Mouse (Mus musculus): ENCODE measurements around the gene Gm44973.

DNA sequence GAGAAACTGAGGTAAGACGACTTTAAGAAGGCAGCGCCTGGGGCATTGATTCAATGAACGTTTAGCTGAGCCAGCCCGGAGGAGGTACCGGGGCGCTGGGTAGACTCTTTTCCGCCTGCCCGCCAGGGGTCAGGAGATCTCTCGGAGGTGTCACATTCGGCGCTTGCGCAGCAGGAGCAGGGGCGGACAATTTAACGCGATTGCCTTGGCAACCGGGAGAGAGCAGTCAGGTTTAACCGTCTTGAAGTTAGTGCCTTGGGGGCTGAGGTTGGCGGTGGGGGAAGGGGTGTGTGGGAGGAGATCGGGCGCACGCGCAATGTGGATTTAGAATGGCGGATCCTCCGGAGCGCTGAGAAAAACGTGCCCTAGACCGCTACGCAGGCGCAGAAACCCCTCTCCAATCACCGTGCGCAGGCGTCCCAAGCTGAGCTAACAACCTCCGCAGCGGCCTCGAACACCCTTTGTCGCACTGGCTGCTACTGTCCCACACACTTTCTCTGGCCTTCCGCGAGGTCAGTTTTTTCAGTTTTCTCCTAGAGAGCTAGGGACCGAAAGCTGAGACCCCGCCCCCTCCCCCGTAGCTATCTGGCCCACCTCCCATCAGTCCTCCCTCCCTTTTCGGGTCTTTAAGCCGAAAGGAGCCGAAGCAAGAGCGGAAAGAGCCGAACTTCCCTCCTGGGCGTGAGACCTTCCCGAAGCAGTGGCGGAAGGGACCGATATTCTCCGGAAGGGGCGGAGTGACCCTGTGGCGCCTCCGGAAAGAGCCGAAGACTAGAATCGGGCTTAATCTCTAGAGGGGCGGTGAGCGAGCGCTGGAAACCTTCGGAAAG, 45.9 kb downstream of the Gm44973 start:
- peak; percentile 39; the same call in 1 of the 2 replicates for TF ChIP-seq CTCF (IDR thresholded peaks at IDR 0.05; ENCODE audit: low read depth, low read length)
- peak; percentile 13; the same call in 1 of the 2 replicates for TF ChIP-seq POLR2A (IDR thresholded peaks at IDR 0.05; ENCODE audit: borderline replicate concordance, low read depth, low read length)
